Mouse (Mus musculus) pancreas, adult 10 weeks (tissue): Measurements from ENCODE around the gene Timp3. TPM values are rescaled to one million over a fixed set of nuclear protein-coding genes. Genes with fewer than 3 reads are reported as not detected.

Source experiments
- polyA plus RNA-seq: library from polyadenylated mRNA; stranded (reverse); fragments of 350-450 nt; fragmentation: Illumina TruSeq; extraction: RNeasy Lipid Tissue Mini Kit (QIAGEN cat#74804); gene quantifications from one replicate; pipeline ENCODE4 v1.2.3, GENCODE M21; 2015; ENCODE audit warnings: low read depth, low replicate concordance; ENCODE audit not compliant: insufficient read depth

The Timp3 gene
- polyA plus RNA-seq: 53.0 TPM

DNA sequence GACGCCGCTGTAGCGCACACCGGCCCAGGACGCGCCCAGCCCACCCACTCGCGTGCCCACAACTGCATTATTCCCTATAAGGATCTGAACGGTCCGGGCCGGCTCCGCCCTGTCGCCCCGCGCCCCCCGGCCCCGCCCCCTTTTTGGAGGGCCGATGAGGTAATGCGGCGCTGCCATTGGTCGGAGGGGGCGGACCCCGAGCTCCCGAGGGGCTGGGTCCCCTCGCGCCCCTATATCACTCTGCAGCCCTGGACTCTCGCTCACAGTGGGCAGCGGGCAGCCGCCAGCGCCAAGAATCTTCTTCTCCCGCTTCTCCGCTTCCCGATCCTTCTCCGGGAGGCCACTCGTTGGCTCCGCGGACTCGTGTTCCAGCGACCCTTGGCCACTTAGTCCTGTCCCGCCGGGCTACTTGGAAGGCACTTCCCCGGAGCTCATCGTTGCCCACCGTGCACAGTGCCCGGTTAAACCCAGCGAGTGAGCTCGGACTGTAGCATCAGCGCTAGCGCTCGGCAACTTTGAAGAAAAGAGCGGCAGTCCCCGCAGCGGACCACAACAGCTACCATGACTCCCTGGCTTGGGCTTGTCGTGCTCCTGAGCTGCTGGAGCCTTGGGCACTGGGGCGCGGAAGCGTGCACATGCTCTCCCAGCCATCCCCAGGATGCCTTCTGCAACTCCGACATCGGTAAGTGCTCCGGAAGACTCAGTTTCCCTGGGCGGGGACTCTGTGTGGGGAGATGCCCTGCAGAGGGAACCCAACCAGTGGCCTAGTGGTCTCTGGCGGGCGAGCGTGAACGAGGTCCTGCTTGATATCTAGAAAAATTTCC lies at the start of gene Timp3:
TSS of gene Timp3 (plus strand) at position 80 of the 824 bp plus-strand sequence.

Other genes with a start within 250 kb of the Timp3 start
- 0.81 TPM for gene Syn3, start 198.5 kb downstream of the Timp3 start, polyA plus RNA-seq